Mouse (Mus musculus): ENCODE measurements at regions not wholly inside any gene's neighbourhood (a gene's known extent, or its start where the extent isn't known, plus 50 kb on each side); places are given as distances from the start of the nearest gene placed in this dataset.

DNA sequence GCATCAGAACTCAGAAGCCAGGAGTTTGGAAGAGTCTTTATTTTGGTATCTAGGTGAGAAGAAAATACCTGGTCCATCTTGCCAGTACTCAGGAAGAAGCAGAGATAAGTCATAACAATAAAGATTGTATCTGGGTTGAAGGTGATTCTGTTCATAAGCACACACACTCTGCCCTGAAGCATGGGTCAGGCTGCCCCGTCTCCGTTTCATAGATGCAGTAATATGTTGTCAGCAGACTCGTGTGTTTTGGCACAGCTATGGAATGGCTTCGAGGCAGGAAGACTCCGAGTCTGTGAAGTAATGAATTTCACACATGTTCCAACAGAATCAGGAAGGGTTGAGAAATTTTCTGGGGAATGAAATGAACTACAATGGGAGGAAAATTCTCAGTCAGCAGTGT, 247.7 kb downstream of the Hivep2 start:
- TF ChIP-seq POLR2A (IDR thresholded peaks at IDR 0.05; ENCODE audit: insufficient read depth, low read depth, low read length), result no peak
- TF ChIP-seq CTCF (IDR thresholded peaks at IDR 0.05; ENCODE audit: insufficient read depth, low read depth, low read length), result no peak

All from olfactory bulb, adult 2 months (tissue).